Mouse (Mus musculus): ENCODE measurements at regions not wholly inside any gene's neighbourhood (a gene's known extent, or its start where the extent isn't known, plus 50 kb on each side); places are given as distances from the start of the nearest gene placed in this dataset.

GRCm38 (mm10) chr5:133078916-133079315 lies 535.8 kb upstream of the Auts2 start:
- no peak overlapping the region for H3K9ac ChIP-seq
- no peak overlapping the region for H3K4me2 ChIP-seq
- 74% methylated on average over 3 of the region's 3 CpGs for WGBS
- ATAC-seq (ENCODE audit: extremely low read depth, insufficient number of reproducible peaks, low FRiP score, low TSS enrichment): no peak
- no peak overlapping the region for H3K27ac ChIP-seq (replicated peaks)
- no peak overlapping the region for H3K4me3 ChIP-seq
- no peaks in the 10 kb centered on the region for H3K27me3 ChIP-seq (replicated peaks)
- no peaks in the 10 kb centered on the region for H3K9me3 ChIP-seq
- H3K4me1 ChIP-seq: no peaks in the 10 kb centered on the region
- H3K36me3 ChIP-seq: no peaks in the 10 kb centered on the region

GRCm38 (mm10) chr5:133078390-133078789 lies 535.2 kb upstream of the Auts2 start:
- WGBS: 66% methylated on average over 4 of the region's 4 CpGs
- H3K36me3 ChIP-seq: no peaks in the 10 kb centered on the region
- H3K27ac ChIP-seq (replicated peaks): no peak overlapping the region
- H3K4me3 ChIP-seq: no peak overlapping the region
- no peak for ATAC-seq (ENCODE audit: extremely low read depth, insufficient number of reproducible peaks, low FRiP score, low TSS enrichment)
- H3K27me3 ChIP-seq (replicated peaks): no peaks in the 10 kb centered on the region; the same call in 1 of the 2 replicates
- H3K9ac ChIP-seq: no peak overlapping the region
- no peaks in the 10 kb centered on the region for H3K4me1 ChIP-seq
- no peaks in the 10 kb centered on the region for H3K9me3 ChIP-seq
- no peak overlapping the region for H3K4me2 ChIP-seq

GRCm38 (mm10) chr5:133073317-133073716 lies 530.2 kb upstream of the Auts2 start:
- no peak overlapping the region for H3K27ac ChIP-seq (replicated peaks)
- ATAC-seq (ENCODE audit: extremely low read depth, insufficient number of reproducible peaks, low FRiP score, low TSS enrichment): no peak
- H3K36me3 ChIP-seq: no peaks in the 10 kb centered on the region
- H3K27me3 ChIP-seq (replicated peaks): no peaks in the 10 kb centered on the region; the same call in 1 of the 2 replicates
- no peaks in the 10 kb centered on the region for H3K9me3 ChIP-seq
- no peaks in the 10 kb centered on the region for H3K4me1 ChIP-seq
- no peak overlapping the region for H3K4me2 ChIP-seq
- 19% methylated on average over 2 of the region's 2 CpGs for WGBS
- H3K4me3 ChIP-seq: no peak overlapping the region
- no peak overlapping the region for H3K9ac ChIP-seq

GRCm38 (mm10) chr5:133070141-133070540 lies 527.0 kb upstream of the Auts2 start:
- H3K9ac ChIP-seq: no peak overlapping the region
- no peak overlapping the region for H3K27ac ChIP-seq (replicated peaks)
- H3K36me3 ChIP-seq: no peaks in the 10 kb centered on the region
- no peaks in the 10 kb centered on the region for H3K4me1 ChIP-seq
- ATAC-seq (ENCODE audit: extremely low read depth, insufficient number of reproducible peaks, low FRiP score, low TSS enrichment): no peak
- H3K4me2 ChIP-seq: no peak overlapping the region
- no peaks in the 10 kb centered on the region; the same call in 1 of the 2 replicates for H3K27me3 ChIP-seq (replicated peaks)
- H3K9me3 ChIP-seq: no peaks in the 10 kb centered on the region
- H3K4me3 ChIP-seq: no peak overlapping the region

GRCm38 (mm10) chr5:133062481-133062880 lies 519.3 kb upstream of the Auts2 start:
- 77% methylated on average over 3 of the region's 3 CpGs for WGBS
- no peak overlapping the region for H3K4me2 ChIP-seq
- H3K4me1 ChIP-seq: no peaks in the 10 kb centered on the region
- no peak overlapping the region for H3K4me3 ChIP-seq
- ATAC-seq (ENCODE audit: extremely low read depth, insufficient number of reproducible peaks, low FRiP score, low TSS enrichment): no peak
- no peaks in the 10 kb centered on the region for H3K36me3 ChIP-seq
- no peaks in the 10 kb centered on the region for H3K27me3 ChIP-seq (replicated peaks)
- no peaks in the 10 kb centered on the region for H3K9me3 ChIP-seq
- no peak overlapping the region for H3K27ac ChIP-seq (replicated peaks)
- no peak overlapping the region for H3K9ac ChIP-seq

GRCm38 (mm10) chr5:133047456-133047855 lies 504.3 kb upstream of the Auts2 start:
- no peaks in the 10 kb centered on the region for H3K36me3 ChIP-seq
- no peaks in the 10 kb centered on the region for H3K9me3 ChIP-seq
- no peak for ATAC-seq (ENCODE audit: extremely low read depth, insufficient number of reproducible peaks, low FRiP score, low TSS enrichment)
- no peak overlapping the region for H3K27ac ChIP-seq (replicated peaks)
- WGBS: 95% methylated on average over 4 of the region's 4 CpGs
- H3K4me1 ChIP-seq: peaks cover 6% of the 10 kb centered on the region
- no peak overlapping the region for H3K4me3 ChIP-seq
- H3K9ac ChIP-seq: no peak overlapping the region
- H3K4me2 ChIP-seq: no peak overlapping the region
- H3K27me3 ChIP-seq (replicated peaks): no peaks in the 10 kb centered on the region; the same call in 1 of the 2 replicates

- H3K27me3 ChIP-seq (replicated peaks): no peaks in the 10 kb centered on the region
- H3K9ac ChIP-seq: no peak overlapping the region
- no peaks in the 10 kb centered on the region for H3K9me3 ChIP-seq
- 59% methylated on average over 9 of the region's 9 CpGs for WGBS
- ATAC-seq (ENCODE audit: extremely low read depth, insufficient number of reproducible peaks, low FRiP score, low TSS enrichment): no peak
- H3K4me2 ChIP-seq: no peak overlapping the region
- peaks cover 6% of the 10 kb centered on the region for H3K4me1 ChIP-seq
- no peaks in the 10 kb centered on the region for H3K36me3 ChIP-seq
- no peak overlapping the region for H3K4me3 ChIP-seq
- no peak overlapping the region for H3K27ac ChIP-seq (replicated peaks)
These were observed 502.5 kb upstream of the Auts2 start for GRCm38 (mm10) chr5:133045637-133046036.

- Histone ChIP-seq H3K4me1 (peaks cover 8% of the 10 kb centered on the region), H3K36me3 (no peaks in the 10 kb centered on the region), H3K4me3 (no peak overlapping the region), H3K27ac (replicated peaks) (no peak overlapping the region), H3K9me3 (peaks cover 17% of the 10 kb centered on the region; the same call in 1 of the 2 replicates), H3K4me2 (no peak overlapping the region), H3K9ac (no peak overlapping the region), H3K27me3 (replicated peaks) (no peaks in the 10 kb centered on the region)
- WGBS: 78% methylated on average over 4 of the region's 4 CpGs
- no peak for ATAC-seq (ENCODE audit: extremely low read depth, insufficient number of reproducible peaks, low FRiP score, low TSS enrichment)
These were observed 484.4 kb upstream of the Auts2 start for GRCm38 (mm10) chr5:133027590-133027989.

- Histone ChIP-seq H3K9ac (no peak overlapping the region), H3K27me3 (replicated peaks) (no peaks in the 10 kb centered on the region), H3K9me3 (peaks cover 17% of the 10 kb centered on the region; the same call in 1 of the 2 replicates), H3K4me1 (peaks cover 7% of the 10 kb centered on the region), H3K36me3 (no peaks in the 10 kb centered on the region), H3K4me2 (no peak overlapping the region), H3K4me3 (no peak overlapping the region), H3K27ac (replicated peaks) (no peak overlapping the region)
- ATAC-seq (ENCODE audit: extremely low read depth, insufficient number of reproducible peaks, low FRiP score, low TSS enrichment): no peak
- 70% methylated on average over 4 of the region's 4 CpGs for WGBS
These were observed 482.0 kb upstream of the Auts2 start for GRCm38 (mm10) chr5:133025121-133025520.

- Histone ChIP-seq H3K27ac (replicated peaks) (no peak overlapping the region), H3K9ac (no peak overlapping the region), H3K9me3 (peaks cover 2% of the 10 kb centered on the region; the same call in 1 of the 2 replicates), H3K36me3 (no peaks in the 10 kb centered on the region), H3K4me2 (no peak overlapping the region), H3K4me1 (peaks cover 5% of the 10 kb centered on the region; the same call in 1 of the 2 replicates), H3K27me3 (replicated peaks) (no peaks in the 10 kb centered on the region), H3K4me3 (no peak overlapping the region)
- ATAC-seq (ENCODE audit: extremely low read depth, insufficient number of reproducible peaks, low FRiP score, low TSS enrichment): no peak
These were observed 477.7 kb upstream of the Auts2 start for GRCm38 (mm10) chr5:133020821-133021220.

GRCm38 (mm10) chr5:133020116-133020515 lies 477.0 kb upstream of the Auts2 start:
- 58% methylated on average over 1 of the region's 1 CpGs for WGBS
- Histone ChIP-seq H3K36me3 (no peaks in the 10 kb centered on the region), H3K27me3 (replicated peaks) (no peaks in the 10 kb centered on the region), H3K4me3 (no peak overlapping the region), H3K9ac (no peak overlapping the region), H3K9me3 (no peaks in the 10 kb centered on the region), H3K27ac (replicated peaks) (no peak overlapping the region), H3K4me2 (no peak overlapping the region), H3K4me1 (peaks cover under 1% of the 10 kb centered on the region; the same call in 1 of the 2 replicates)
- ATAC-seq (ENCODE audit: extremely low read depth, insufficient number of reproducible peaks, low FRiP score, low TSS enrichment): no peak

- Histone ChIP-seq H3K4me3 (no peak overlapping the region), H3K9ac (no peak overlapping the region), H3K4me2 (no peak overlapping the region), H3K36me3 (no peaks in the 10 kb centered on the region), H3K27me3 (replicated peaks) (no peaks in the 10 kb centered on the region), H3K27ac (replicated peaks) (0 out of 2 replicates have a peak overlapping the region, but pooled peaks have one; percentile 2), H3K9me3 (0 out of 2 replicates have a peak, but pooled peaks cover 3% of the 10 kb centered on the region), H3K4me1 (peaks cover 11% of the 10 kb centered on the region)
- no peak for ATAC-seq (ENCODE audit: extremely low read depth, insufficient number of reproducible peaks, low FRiP score, low TSS enrichment)
- WGBS: 51% methylated on average over 14 of the region's 14 CpGs
These were observed 467.8 kb upstream of the Auts2 start for GRCm38 (mm10) chr5:133010624-133011575.

Measured in heart, embryonic 13.5 days (tissue).